Mouse (Mus musculus): ENCODE measurements around the gene Chmp1a. TPM values are rescaled to one million over a fixed set of nuclear protein-coding genes. Genes with fewer than 3 reads are reported as not detected.

Chmp1a gene
- polyA plus RNA-seq, 1 experiment from 2014 or later: 120 TPM

GRCm38 (mm10) chr8:123188841-123189240 is 23.7 kb downstream of the Chmp1a start:
- H3K4me1 ChIP-seq: peaks cover 43% of the 10 kb centered on the region
- no peaks in the 10 kb centered on the region for H3K36me3 ChIP-seq
- H3K9me3 ChIP-seq: no peaks in the 10 kb centered on the region
- 81% methylated on average over 7 of the region's 7 CpGs for WGBS
- H3K27ac ChIP-seq: no peak overlapping the region
- no peak overlapping the region for H3K4me3 ChIP-seq
- peaks cover 7% of the 10 kb centered on the region for H3K27me3 ChIP-seq (ENCODE audit: insufficient read depth, poor library complexity, severe bottlenecking)
- DNase-seq (ENCODE audit: low spot score): no peak

- 83% methylated on average over 2 of the region's 2 CpGs for WGBS
- Histone ChIP-seq H3K36me3 (no peaks in the 10 kb centered on the region), H3K27ac (no peak overlapping the region), H3K9me3 (no peaks in the 10 kb centered on the region), H3K4me1 (peaks cover 40% of the 10 kb centered on the region), H3K4me3 (no peak overlapping the region), H3K27me3 (ENCODE audit: insufficient read depth, poor library complexity, severe bottlenecking) (peaks cover 11% of the 10 kb centered on the region)
- DNase-seq (ENCODE audit: low spot score): no peak
These were observed 24.6 kb downstream of the Chmp1a start for GRCm38 (mm10) chr8:123188006-123188405.

- peak; percentile 77 for DNase-seq (ENCODE audit: low spot score)
- H3K9me3 ChIP-seq: no peaks in the 10 kb centered on the region
- no peaks in the 10 kb centered on the region for H3K36me3 ChIP-seq
- H3K27me3 ChIP-seq (ENCODE audit: insufficient read depth, poor library complexity, severe bottlenecking): peaks cover 14% of the 10 kb centered on the region
- no peak within 1 kb of the TSS for H3K4me3 ChIP-seq
- peak within 1 kb of the TSS; percentile 56 for H3K27ac ChIP-seq
- 28% methylated on average over 19 of the region's 19 CpGs for WGBS
- H3K4me1 ChIP-seq: peaks cover 43% of the 10 kb centered on the region
These were observed 26.8 kb downstream of the Chmp1a start, which contains the start of gene Dpep1 for GRCm38 (mm10) chr8:123185566-123186409. Gene Dpep1 (plus strand): TSS chr8:123186242.

- Histone ChIP-seq H3K27ac (no peak overlapping the region), H3K4me3 (no peak overlapping the region), H3K4me1 (peaks cover 23% of the 10 kb centered on the region), H3K36me3 (no peaks in the 10 kb centered on the region), H3K27me3 (ENCODE audit: insufficient read depth, poor library complexity, severe bottlenecking) (peaks cover 8% of the 10 kb centered on the region; the same call in 1 of the 2 replicates), H3K9me3 (peaks cover 24% of the 10 kb centered on the region)
- WGBS: 66% methylated on average over 3 of the region's 3 CpGs
- DNase-seq (ENCODE audit: low spot score): peak; percentile 73
These were observed 31.2 kb downstream of the Chmp1a start for GRCm38 (mm10) chr8:123181391-123181790.

GRCm38 (mm10) chr8:123157888-123158465 is 54.6 kb downstream of the Chmp1a start, which contains the start of gene Sult5a1:
Gene Sult5a1 (minus strand): TSS chr8:123158315.
- H3K27me3 ChIP-seq (ENCODE audit: insufficient read depth, poor library complexity, severe bottlenecking): no peaks in the 10 kb centered on the region
- DNase-seq (ENCODE audit: low spot score): no peak
- WGBS: 29% methylated on average over 13 of the region's 13 CpGs
- H3K4me1 ChIP-seq: peaks cover 43% of the 10 kb centered on the region
- peak within 1 kb of the TSS; percentile 74 for H3K27ac ChIP-seq
- no peaks in the 10 kb centered on the region for H3K9me3 ChIP-seq
- H3K4me3 ChIP-seq: peak within 1 kb of the TSS; percentile 44
- no peaks in the 10 kb centered on the region for H3K36me3 ChIP-seq

GRCm38 (mm10) chr8:123156070-123156773 is 56.3 kb downstream of the Chmp1a start:
- Histone ChIP-seq H3K4me1 (peaks cover 43% of the 10 kb centered on the region), H3K9me3 (no peaks in the 10 kb centered on the region), H3K27ac (peak overlapping the region; percentile 74), H3K27me3 (ENCODE audit: insufficient read depth, poor library complexity, severe bottlenecking) (no peaks in the 10 kb centered on the region), H3K36me3 (no peaks in the 10 kb centered on the region), H3K4me3 (peak overlapping the region; percentile 25)
- DNase-seq (ENCODE audit: low spot score): no peak
- 37% methylated on average over 9 of the region's 9 CpGs for WGBS

GRCm38 (mm10) chr8:123155177-123155576 is 57.4 kb downstream of the Chmp1a start:
- Histone ChIP-seq H3K9me3 (no peaks in the 10 kb centered on the region), H3K4me1 (peaks cover 48% of the 10 kb centered on the region), H3K36me3 (no peaks in the 10 kb centered on the region), H3K4me3 (no peak overlapping the region), H3K27me3 (ENCODE audit: insufficient read depth, poor library complexity, severe bottlenecking) (no peaks in the 10 kb centered on the region), H3K27ac (peak overlapping the region; percentile 39; the same call in 1 of the 2 replicates)
- no peak for DNase-seq (ENCODE audit: low spot score)
- 75% methylated on average over 5 of the region's 5 CpGs for WGBS

Other genes with a start within 250 kb of the Chmp1a start
- 32.9 TPM in 2 replicates for gene Ankrd11, start 170.5 kb downstream of the Chmp1a start, polyA plus RNA-seq (2016; fragmentation: Nextera tagmentation; extraction: Ambion mirVana)
- gene Spg7, start 149.8 kb downstream of the Chmp1a start, polyA plus RNA-seq (2016; fragmentation: Nextera tagmentation; extraction: Ambion mirVana): 57.4 and 63.0 TPM in 2 replicates
- 1,165 and 1,266 TPM in 2 replicates for gene Rpl13, start 110.4 kb downstream of the Chmp1a start, polyA plus RNA-seq (2016; fragmentation: Nextera tagmentation; extraction: Ambion mirVana)
- 0.76 and 1.5 TPM in 2 replicates for gene Cpne7, start 95.4 kb downstream of the Chmp1a start, polyA plus RNA-seq (2016; fragmentation: Nextera tagmentation; extraction: Ambion mirVana)
- gene Sult5a1, start 54.4 kb downstream of the Chmp1a start, polyA plus RNA-seq (2016; fragmentation: Nextera tagmentation; extraction: Ambion mirVana): 9.3 and 12.3 TPM in 2 replicates
- gene Dpep1, start 26.5 kb downstream of the Chmp1a start, polyA plus RNA-seq (2016; fragmentation: Nextera tagmentation; extraction: Ambion mirVana): 1.9 and 5.2 TPM in 2 replicates
- 3.5 and 3.6 TPM in 2 replicates for gene Spata33, start 69 bp upstream of the Chmp1a start, polyA plus RNA-seq (2016; fragmentation: Nextera tagmentation; extraction: Ambion mirVana)
- gene Cdk10, start 12.1 kb upstream of the Chmp1a start, polyA plus RNA-seq (2016; fragmentation: Nextera tagmentation; extraction: Ambion mirVana): 27.0 and 31.2 TPM in 2 replicates
- gene Spata2l, start 23.5 kb upstream of the Chmp1a start, polyA plus RNA-seq (2016; fragmentation: Nextera tagmentation; extraction: Ambion mirVana): 2.2 and 2.6 TPM in 2 replicates
- gene Zfp276, start 41.4 kb upstream of the Chmp1a start, polyA plus RNA-seq (2016; fragmentation: Nextera tagmentation; extraction: Ambion mirVana): 17.8 and 21.4 TPM in 2 replicates
- 19.7 and 20.6 TPM in 2 replicates for gene Vps9d1, start 41.6 kb upstream of the Chmp1a start, polyA plus RNA-seq (2016; fragmentation: Nextera tagmentation; extraction: Ambion mirVana)
- gene Fanca, start 105.8 kb upstream of the Chmp1a start, polyA plus RNA-seq (2016; fragmentation: Nextera tagmentation; extraction: Ambion mirVana): 28.9 and 31.5 TPM in 2 replicates
- gene Spire2, start 120.0 kb upstream of the Chmp1a start, polyA plus RNA-seq (2016; fragmentation: Nextera tagmentation; extraction: Ambion mirVana): 4.4 TPM in 2 replicates
- 153 and 172 TPM in 2 replicates for gene Tcf25, start 161.0 kb upstream of the Chmp1a start, polyA plus RNA-seq (2016; fragmentation: Nextera tagmentation; extraction: Ambion mirVana)
- not detected in 2 replicates for gene Mc1r, start 194.3 kb upstream of the Chmp1a start, polyA plus RNA-seq (2016; fragmentation: Nextera tagmentation; extraction: Ambion mirVana)
- 10.5 and 15.8 TPM in 2 replicates for gene Tubb3, start 198.7 kb upstream of the Chmp1a start, polyA plus RNA-seq (2016; fragmentation: Nextera tagmentation; extraction: Ambion mirVana)
- 36.4 and 38.6 TPM in 2 replicates for gene Def8, start 210.8 kb upstream of the Chmp1a start, polyA plus RNA-seq (2016; fragmentation: Nextera tagmentation; extraction: Ambion mirVana)

Data from heart, embryonic 10.5 days (tissue).